Mouse (Mus musculus) liver (tissue): ENCODE measurements around the gene Vmn1r225.
"Not testable (repeated sequence)": the region's sequence is repeated elsewhere in the genome, so short reads cannot be mapped to it uniquely, and the experiment has no call there.

Source experiments
- DNase-seq: peaks from one replicate; pipeline ENCODE4 v3.0.0-alpha.2; 2020; ENCODE audit warnings: mixed read lengths

Gene Vmn1r225

GRCm38 (mm10) chr17:20497858-20498257, at the start of gene Vmn1r225:
Vmn1r225 (plus strand) TSS chr17:20498158.
- no peak for DNase-seq

- no peak for DNase-seq
Observed at GRCm38 (mm10) chr17:20473311-20473710, 24.6 kb upstream of the Vmn1r225 start.

GRCm38 (mm10) chr17:20481231-20481630, 16.7 kb upstream of the Vmn1r225 start, which contains the start of gene Vmn2r108:
Vmn2r108 (minus strand) TSS chr17:20481331.
- no peak for DNase-seq

- DNase-seq = not testable (repeated sequence)
Observed at GRCm38 (mm10) chr17:20508247-20508646, 10.3 kb downstream of the Vmn1r225 start.
